Mouse (Mus musculus): ENCODE data around the gene Vps37c.

GRCm38 (mm10) chr19:10751607-10752006 lies 63.1 kb downstream of the Vps37c start:
- TF ChIP-seq USF1 (IDR thresholded peaks at IDR 0.05; ENCODE audit: low read depth) (no peak), POLR2A (IDR thresholded peaks at IDR 0.05; ENCODE audit: insufficient read length, low read depth) (no peak), MAX (IDR thresholded peaks at IDR 0.05; ENCODE audit: low read depth) (no peak), POLR2AphosphoS2 (IDR thresholded peaks at IDR 0.05; ENCODE audit: insufficient read length, low read depth) (no peak), E2F4 (IDR thresholded peaks at IDR 0.05; ENCODE audit: insufficient read depth) (no peak), SRF (IDR thresholded peaks at IDR 0.05; ENCODE audit: control insufficient read depth, insufficient read length, low read depth) (no peak), REST (IDR thresholded peaks at IDR 0.05; ENCODE audit: insufficient read depth, insufficient read length) (no peak)
